Mouse (Mus musculus) forebrain, embryonic 12.5 days (tissue): Measurements from ENCODE around the gene Agpat3. TPM values are rescaled to one million over a fixed set of nuclear protein-coding genes. Genes with fewer than 3 reads are reported as not detected.

Source experiments
- ATAC-seq: fragments of 200-750 bp; cut with Nextera tagmentation; 2 replicates; pipeline ENCODE4 v1.8.0; 2017; ENCODE audit warnings: moderate TSS enrichment; ENCODE audit not compliant: low FRiP score
- H3K27ac ChIP-seq: fragments of 300-500 bp; sonication (generic); 2 replicates; pipeline ENCODE4 v1.5.1; 2016; ENCODE audit warnings: mild to moderate bottlenecking
- H3K27me3 ChIP-seq: fragments of 300-500 bp; sonication (generic); 2 replicates; pipeline ENCODE4 v1.6.1; 2016; ENCODE audit warnings: mild to moderate bottlenecking
- H3K36me3 ChIP-seq: fragments of 300-500 bp; sonication (generic); replicated peaks from 2 replicates; pipeline ENCODE4 v1.6.1; 2016; ENCODE audit warnings: mild to moderate bottlenecking
- H3K4me1 ChIP-seq: fragments of 300-500 bp; sonication (generic); 2 replicates; pipeline ENCODE4 v1.6.1; 2016
- H3K4me2 ChIP-seq: fragments of 300-500 bp; sonication (generic); 2 replicates; pipeline ENCODE4 v1.6.1; 2016; ENCODE audit warnings: mild to moderate bottlenecking, moderate library complexity
- H3K4me3 ChIP-seq: fragments of 300-500 bp; sonication (generic); replicated peaks from 2 replicates; pipeline ENCODE4 v1.5.1; 2016; ENCODE audit warnings: mild to moderate bottlenecking
- H3K9ac ChIP-seq: fragments of 300-500 bp; sonication (generic); 2 replicates; pipeline ENCODE4 v1.6.1; 2016; ENCODE audit warnings: mild to moderate bottlenecking
- H3K9me3 ChIP-seq: fragments of 300-500 bp; sonication (generic); 2 replicates; pipeline ENCODE4 v1.6.1; 2016
- WGBS: fragments of 180-500 bp; shearing (Covaris S2); methylation state at CpG from one replicate; pipeline ENCODE4 v1.1.7; 2016; 5-methylcytosine and 5-hydroxymethylcytosine counted together
- microRNA-seq: library from miRNA; unstranded; fragments of <30 nt; microRNA quantifications from one replicate; pipeline ENCODE4, GENCODE M21; 2017
- polyA plus RNA-seq: library from polyadenylated mRNA; unstranded; fragments of >200 nt; fragmentation: Nextera tagmentation; extraction: Ambion mirVana; gene quantifications from 2 replicates; pipeline ENCODE4 v1.2.1, GENCODE M21; 2016

Agpat3 gene
- polyA plus RNA-seq, 1 experiment from 2014 or later: 58.0 TPM

DNA sequence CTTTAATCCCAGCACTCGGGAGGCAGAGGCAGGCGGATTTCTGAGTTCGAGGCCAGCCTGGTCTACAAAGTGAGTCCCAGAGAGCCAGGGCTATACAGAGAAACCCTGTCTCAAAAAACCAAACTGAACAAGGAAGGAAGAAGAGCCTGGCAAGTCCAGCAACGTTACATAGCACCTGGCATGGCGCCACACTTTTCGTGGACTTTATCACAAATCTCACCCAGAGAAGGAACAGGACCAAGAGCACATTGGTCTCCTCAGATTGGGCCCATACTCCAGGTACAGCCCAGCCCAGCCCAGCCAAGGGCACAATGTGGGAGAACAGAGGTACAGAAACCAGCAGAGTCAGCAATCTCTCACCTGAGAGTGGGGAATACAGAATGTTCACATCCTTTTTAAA is 118.5 kb downstream of the Agpat3 start:
- ATAC-seq: no peak
- no peaks in the 10 kb centered on the region for H3K27me3 ChIP-seq
- H3K9me3 ChIP-seq: no peaks in the 10 kb centered on the region
- no peak overlapping the region for H3K27ac ChIP-seq
- peaks cover 13% of the 10 kb centered on the region; the same call in 1 of the 2 replicates for H3K36me3 ChIP-seq
- H3K4me1 ChIP-seq: no peaks in the 10 kb centered on the region
- H3K4me3 ChIP-seq: no peak overlapping the region
- WGBS: 94% methylated on average over 6 of the region's 6 CpGs
- no peak overlapping the region for H3K4me2 ChIP-seq
- no peak overlapping the region for H3K9ac ChIP-seq

DNA sequence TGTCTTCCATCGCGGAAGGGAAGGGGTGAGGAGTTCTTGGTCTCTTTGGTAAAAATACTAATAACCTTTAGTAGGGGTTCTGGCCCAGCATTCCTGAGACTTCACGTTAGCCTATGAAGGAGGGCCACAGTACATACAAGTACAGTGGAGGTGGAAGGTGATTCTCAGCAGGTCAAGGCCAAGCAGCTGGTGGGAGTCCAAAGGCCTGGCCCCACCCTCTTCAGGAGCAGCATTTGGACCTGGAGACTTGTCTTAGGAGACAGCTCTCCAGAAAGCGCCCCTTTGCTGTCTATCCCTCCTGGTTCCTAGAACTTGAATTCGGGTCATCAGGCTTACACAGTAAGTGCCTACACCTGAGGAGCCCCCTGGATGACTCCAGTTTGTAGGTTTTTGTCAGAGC is 119.1 kb downstream of the Agpat3 start:
- Histone ChIP-seq H3K4me3 (no peak overlapping the region), H3K4me1 (no peaks in the 10 kb centered on the region), H3K9ac (no peak overlapping the region), H3K4me2 (no peak overlapping the region), H3K36me3 (peaks cover 19% of the 10 kb centered on the region), H3K27ac (no peak overlapping the region), H3K9me3 (no peaks in the 10 kb centered on the region), H3K27me3 (no peaks in the 10 kb centered on the region)
- ATAC-seq: no peak
- 95% methylated on average over 5 of the region's 5 CpGs for WGBS

DNA sequence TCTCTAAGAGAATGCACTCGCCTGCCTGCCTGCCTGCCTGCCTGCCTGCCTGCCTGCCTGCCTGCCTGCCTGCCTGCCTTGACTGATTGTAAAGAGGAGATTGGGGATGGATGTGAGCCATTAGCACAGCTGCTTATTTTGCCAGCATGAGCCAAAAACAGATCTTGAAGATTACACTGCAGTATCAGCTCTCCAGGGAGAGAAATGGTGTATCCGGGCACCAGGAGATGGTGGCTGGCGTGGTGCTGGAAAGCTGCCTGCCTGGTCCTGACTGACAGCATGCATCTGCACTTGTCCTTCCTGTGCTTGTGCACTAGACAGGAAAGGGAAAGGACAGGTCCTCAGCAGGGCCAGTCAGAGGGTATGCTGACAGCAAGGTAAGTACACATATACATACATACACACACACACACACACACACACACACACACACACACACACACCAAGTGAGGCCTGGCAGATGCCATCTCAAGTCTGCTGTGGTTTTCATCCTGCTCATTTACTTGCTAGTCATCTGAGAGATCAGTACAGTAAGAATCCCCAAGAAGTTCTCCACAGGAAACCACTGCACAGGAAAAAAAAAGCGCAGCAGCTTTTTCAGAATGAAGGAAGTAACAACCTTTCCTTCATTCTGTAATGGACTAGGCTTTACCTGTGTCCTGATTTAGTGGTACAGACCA is 119.8 kb downstream of the Agpat3 start:
- Histone ChIP-seq H3K36me3 (peaks cover 24% of the 10 kb centered on the region), H3K4me1 (no peaks in the 10 kb centered on the region), H3K27ac (no peak overlapping the region), H3K9me3 (no peaks in the 10 kb centered on the region), H3K27me3 (no peaks in the 10 kb centered on the region), H3K9ac (no peak overlapping the region), H3K4me3 (no peak overlapping the region), H3K4me2 (no peak overlapping the region)
- ATAC-seq: no peak
- WGBS: 98% methylated on average over 4 of the region's 4 CpGs

DNA sequence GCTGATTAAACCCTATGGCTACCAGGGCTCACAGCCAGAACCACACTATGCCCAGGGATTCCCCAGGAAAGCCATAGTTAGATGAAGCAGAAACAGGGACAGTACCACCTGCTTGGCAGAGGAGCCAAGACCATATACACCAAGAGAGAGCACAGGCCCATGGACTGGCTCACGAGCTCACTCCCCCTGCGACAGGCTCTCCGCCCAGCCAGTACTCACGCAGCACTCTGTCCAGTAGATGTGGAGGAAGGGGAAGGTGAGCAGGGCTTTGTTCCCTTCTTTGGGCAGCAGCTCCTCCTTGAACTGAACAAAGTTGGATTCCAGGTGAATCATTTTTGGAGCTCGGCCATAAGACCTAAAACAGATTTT is 123.7 kb downstream of the Agpat3 start:
- H3K27ac ChIP-seq: no peak overlapping the region
- no peaks in the 10 kb centered on the region for H3K27me3 ChIP-seq
- no peaks in the 10 kb centered on the region for H3K9me3 ChIP-seq
- no peak for ATAC-seq
- no peaks in the 10 kb centered on the region for H3K4me1 ChIP-seq
- WGBS: 88% methylated on average over 5 of the region's 5 CpGs
- no peak overlapping the region for H3K4me3 ChIP-seq
- H3K4me2 ChIP-seq: no peak overlapping the region
- H3K9ac ChIP-seq: no peak overlapping the region
- H3K36me3 ChIP-seq: peaks cover 33% of the 10 kb centered on the region

DNA sequence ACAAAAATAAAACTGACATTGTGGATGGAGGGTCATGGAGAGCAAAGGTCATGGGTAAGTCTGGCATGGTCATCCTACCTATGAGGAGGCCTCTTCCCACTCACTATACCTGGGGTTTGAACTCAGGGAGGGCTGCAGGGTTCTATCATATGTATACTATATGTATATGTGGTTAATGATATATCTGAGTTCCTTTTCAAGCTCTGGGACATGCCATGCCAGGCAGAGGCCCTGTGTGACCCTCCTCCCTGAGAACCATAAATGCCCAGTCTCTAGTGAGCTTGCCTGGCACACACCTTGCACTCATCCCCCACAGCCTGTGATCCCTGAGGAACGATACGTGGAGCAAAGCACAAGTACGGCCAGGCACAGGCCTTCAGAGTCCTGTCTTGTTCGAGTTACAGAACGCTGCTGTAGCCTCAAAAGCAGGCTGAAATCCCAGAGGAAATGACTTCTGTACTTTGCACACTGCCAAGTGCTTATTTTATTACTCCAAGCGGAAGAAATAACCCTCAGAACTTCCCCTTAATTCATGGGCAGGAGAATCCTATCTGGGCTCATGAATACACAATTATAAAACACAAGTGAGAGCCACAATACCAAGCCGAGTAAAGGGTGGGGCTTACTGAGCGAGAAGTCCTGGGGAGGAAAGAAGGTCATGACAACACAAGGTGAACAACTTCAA is 124.3 kb downstream of the Agpat3 start:
- no peak for ATAC-seq
- H3K36me3 ChIP-seq: peaks cover 33% of the 10 kb centered on the region

DNA sequence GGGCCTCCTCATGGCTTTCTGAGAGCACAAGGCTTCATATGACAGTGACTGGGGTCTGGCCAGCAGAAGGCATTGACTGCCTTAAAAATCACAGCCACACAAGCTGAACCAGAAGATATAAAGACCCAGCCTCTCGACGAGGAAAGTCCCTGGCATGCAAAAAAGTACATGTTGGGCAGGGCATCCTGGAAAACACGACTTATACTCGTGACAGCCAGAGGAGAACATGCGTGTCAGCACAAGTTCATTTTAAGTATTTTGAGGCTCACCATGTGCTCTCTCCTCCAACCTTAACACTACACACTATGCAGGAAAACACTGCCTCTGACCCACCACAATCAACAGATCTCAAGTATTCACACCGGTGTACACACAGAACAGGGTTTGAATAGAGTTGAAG is 128.2 kb downstream of the Agpat3 start:
- Histone ChIP-seq H3K4me1 (no peaks in the 10 kb centered on the region), H3K9ac (no peak overlapping the region), H3K27ac (no peak overlapping the region), H3K4me2 (no peak overlapping the region), H3K4me3 (no peak overlapping the region), H3K36me3 (peaks cover 53% of the 10 kb centered on the region), H3K9me3 (no peaks in the 10 kb centered on the region), H3K27me3 (no peaks in the 10 kb centered on the region)
- WGBS: 91% methylated on average over 6 of the region's 6 CpGs
- no peak for ATAC-seq

More for the DNA sequence above, 124.3 kb downstream of the Agpat3 start:
- 88% methylated on average over 8 of the region's 8 CpGs for WGBS
- Histone ChIP-seq H3K4me3 (no peak overlapping the region), H3K9me3 (no peaks in the 10 kb centered on the region), H3K27ac (no peak overlapping the region), H3K4me2 (no peak overlapping the region), H3K27me3 (no peaks in the 10 kb centered on the region), H3K4me1 (no peaks in the 10 kb centered on the region), H3K9ac (no peak overlapping the region)

DNA sequence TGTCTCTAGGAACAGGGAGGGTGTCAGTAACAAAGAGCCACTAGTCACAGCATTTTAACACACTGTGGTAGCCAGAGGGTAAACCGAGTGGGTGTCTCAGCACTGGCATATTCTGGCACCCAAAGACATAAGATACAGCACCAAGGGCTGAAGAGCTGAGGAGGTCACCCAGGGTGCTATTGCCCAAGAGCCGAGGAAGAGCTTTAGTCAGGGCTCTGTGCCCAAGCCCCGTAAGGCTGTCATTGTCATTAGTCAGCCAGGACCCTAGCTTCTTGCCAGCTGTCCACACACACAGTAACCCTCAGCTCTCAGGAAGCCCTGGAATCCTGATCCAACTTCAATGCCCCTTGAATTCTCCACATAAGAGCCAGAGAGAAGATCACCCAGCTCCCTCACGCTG is 129.4 kb downstream of the Agpat3 start:
- Histone ChIP-seq H3K4me3 (no peak overlapping the region), H3K4me1 (no peaks in the 10 kb centered on the region), H3K9ac (no peak overlapping the region), H3K9me3 (no peaks in the 10 kb centered on the region), H3K36me3 (peaks cover 54% of the 10 kb centered on the region), H3K27me3 (no peaks in the 10 kb centered on the region), H3K27ac (no peak overlapping the region), H3K4me2 (no peak overlapping the region)
- no peak for ATAC-seq
- WGBS: 88% methylated on average over 4 of the region's 4 CpGs

DNA sequence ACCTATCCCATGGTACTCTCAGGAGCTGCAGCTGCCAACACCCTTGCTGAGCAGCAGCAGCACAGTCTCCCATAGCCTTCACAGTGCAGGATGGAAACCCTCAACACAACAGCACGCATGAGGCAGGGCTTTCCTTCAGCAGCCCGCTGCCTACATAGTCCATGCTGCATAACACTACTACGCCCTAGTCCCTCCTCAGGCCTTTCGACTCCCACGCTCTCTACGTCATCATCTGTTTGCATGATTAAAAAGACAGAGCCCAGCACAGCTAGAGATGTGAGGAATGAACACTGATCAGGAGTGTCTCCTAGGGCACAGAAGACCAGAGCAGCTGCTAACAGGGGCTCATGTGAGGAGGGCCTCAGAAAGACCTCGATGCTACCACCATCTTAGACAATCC is 131.0 kb downstream of the Agpat3 start:
- WGBS: 96% methylated on average over 7 of the region's 7 CpGs
- H3K4me2 ChIP-seq: no peak overlapping the region
- H3K27ac ChIP-seq: no peak overlapping the region
- no peaks in the 10 kb centered on the region for H3K27me3 ChIP-seq
- no peak overlapping the region for H3K9ac ChIP-seq
- H3K4me3 ChIP-seq: no peak overlapping the region
- no peak for ATAC-seq
- no peaks in the 10 kb centered on the region for H3K4me1 ChIP-seq
- no peaks in the 10 kb centered on the region for H3K9me3 ChIP-seq
- H3K36me3 ChIP-seq: peaks cover 64% of the 10 kb centered on the region

DNA sequence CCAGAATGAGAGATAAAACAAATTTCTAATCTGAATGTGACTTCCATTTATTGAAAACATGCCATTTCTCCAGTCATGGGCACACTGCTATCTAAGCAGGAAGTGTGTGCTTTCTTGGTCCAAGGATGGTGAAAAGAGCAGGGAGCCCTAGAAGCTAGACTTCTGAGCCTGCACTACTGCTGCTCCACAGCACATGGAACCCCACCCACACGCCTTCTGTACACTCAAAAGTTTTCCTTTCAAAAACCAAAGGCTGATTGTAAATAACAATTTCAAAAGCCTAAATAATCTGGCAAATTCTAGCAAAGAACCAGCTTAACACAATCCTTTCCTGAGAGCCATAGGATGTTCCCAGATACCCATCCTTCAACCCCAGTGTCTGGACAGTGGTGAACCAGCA is 132.8 kb downstream of the Agpat3 start:
- no peaks in the 10 kb centered on the region for H3K27me3 ChIP-seq
- H3K4me2 ChIP-seq: no peak overlapping the region
- no peaks in the 10 kb centered on the region for H3K4me1 ChIP-seq
- H3K9me3 ChIP-seq: no peaks in the 10 kb centered on the region
- peaks cover 74% of the 10 kb centered on the region for H3K36me3 ChIP-seq
- no peak overlapping the region for H3K27ac ChIP-seq
- ATAC-seq: no peak
- H3K9ac ChIP-seq: no peak overlapping the region
- WGBS: 89% methylated on average over 1 of the region's 1 CpGs
- H3K4me3 ChIP-seq: no peak overlapping the region

Small RNA genes lying within 50 kb of the gene (microRNA-seq; reads per million reads assigned to microRNA genes)
- gene Mir7659: not detected

Other genes starting within 250 kb of the Agpat3 start
- 17.4 and 23.9 TPM in 2 replicates for gene D10Jhu81e, start 182.7 kb downstream of the Agpat3 start, polyA plus RNA-seq
- 22.3 and 26.7 TPM in 2 replicates for gene Pwp2, start 167.3 kb downstream of the Agpat3 start, polyA plus RNA-seq
- 25.1 and 26.3 TPM in 2 replicates for gene Trappc10, start 107.8 kb downstream of the Agpat3 start, polyA plus RNA-seq
- gene Rrp1, start 60.6 kb upstream of the Agpat3 start, polyA plus RNA-seq: 326 and 329 TPM in 2 replicates
- 118 and 120 TPM in 2 replicates for gene Cstb, start 73.2 kb upstream of the Agpat3 start, polyA plus RNA-seq
- gene Pdxk, start 112.5 kb upstream of the Agpat3 start, polyA plus RNA-seq: 9.0 and 10.0 TPM in 2 replicates
- not detected in 2 replicates for gene Olfr1358, start 164.9 kb upstream of the Agpat3 start, polyA plus RNA-seq
- 39.0 and 39.3 TPM in 2 replicates for gene Ilvbl, start 221.9 kb upstream of the Agpat3 start, polyA plus RNA-seq
- 8.3 and 8.5 TPM in 2 replicates for gene Syde1, start 239.5 kb upstream of the Agpat3 start, polyA plus RNA-seq